Mouse (Mus musculus): ENCODE data around the gene H2-DMb2.
A peak's percentile ranks its signal among the peaks of the same experiment; 100 is the strongest.

GRCm38 (mm10) chr17:34122188-34122984 is 20.7 kb upstream of the H2-DMb2 start, which contains the start of gene Brd2:
- TF ChIP-seq POLR2A (IDR thresholded peaks at IDR 0.05; ENCODE audit: borderline replicate concordance, control insufficient read depth, low read depth, low read length): peak; percentile 51; the same call in 1 of the 2 replicates
- TF ChIP-seq CTCF (IDR thresholded peaks at IDR 0.05; ENCODE audit: control insufficient read depth, insufficient read depth, low read length): no peak
